Mouse (Mus musculus) A20 (cell line): Measurements from ENCODE around the gene Fyn.

ENCODE experiments used
- DNase-seq: peaks from one replicate; pipeline ENCODE4 v3.0.0-alpha.2; 2011; ENCODE audit warnings: low read depth, low spot score

Fyn gene

GRCm38 (mm10) chr10:39441636-39442035 is 73.0 kb downstream of the Fyn start:
- DNase-seq, result no peak

- no peak for DNase-seq
Measured at GRCm38 (mm10) chr10:39443122-39443521, 74.5 kb downstream of the Fyn start.

- DNase-seq, result peak; percentile 22
Measured at GRCm38 (mm10) chr10:39443947-39444346, 75.3 kb downstream of the Fyn start.

- no peak for DNase-seq
Measured at GRCm38 (mm10) chr10:39445870-39446269, 77.2 kb downstream of the Fyn start.

GRCm38 (mm10) chr10:39446706-39447105 is 78.1 kb downstream of the Fyn start:
- DNase-seq, result no peak

- DNase-seq, result no peak
Measured at GRCm38 (mm10) chr10:39449179-39449578, 80.5 kb downstream of the Fyn start.

- DNase-seq, result no peak
Measured at GRCm38 (mm10) chr10:39450356-39450755, 81.7 kb downstream of the Fyn start.

GRCm38 (mm10) chr10:39451065-39451464 is 82.4 kb downstream of the Fyn start:
- DNase-seq, result no peak

- no peak for DNase-seq
Measured at GRCm38 (mm10) chr10:39451918-39452624, 83.4 kb downstream of the Fyn start.

- DNase-seq, result no peak
Measured at GRCm38 (mm10) chr10:39455344-39455743, 86.7 kb downstream of the Fyn start.

GRCm38 (mm10) chr10:39455857-39456620 is 87.4 kb downstream of the Fyn start:
- peak; percentile 34 for DNase-seq

GRCm38 (mm10) chr10:39456776-39457175 is 88.1 kb downstream of the Fyn start:
- no peak for DNase-seq

- no peak for DNase-seq
Measured at GRCm38 (mm10) chr10:39457281-39457680, 88.6 kb downstream of the Fyn start.

- no peak for DNase-seq
Measured at GRCm38 (mm10) chr10:39458766-39459699, 90.4 kb downstream of the Fyn start.

- DNase-seq, result no peak
Measured at GRCm38 (mm10) chr10:39460621-39461020, 92.0 kb downstream of the Fyn start.

- DNase-seq, result no peak
Measured at GRCm38 (mm10) chr10:39461909-39462308, 93.3 kb downstream of the Fyn start.

GRCm38 (mm10) chr10:39462711-39463110 is 94.1 kb downstream of the Fyn start:
- no peak for DNase-seq

- DNase-seq, result no peak
Measured at GRCm38 (mm10) chr10:39464383-39464782, 95.7 kb downstream of the Fyn start.

- no peak for DNase-seq
Measured at GRCm38 (mm10) chr10:39467317-39467716, 98.7 kb downstream of the Fyn start.

GRCm38 (mm10) chr10:39467821-39468220 is 99.2 kb downstream of the Fyn start:
- DNase-seq, result no peak

GRCm38 (mm10) chr10:39468576-39468975 is 99.9 kb downstream of the Fyn start:
- DNase-seq, result no peak

- no peak for DNase-seq
Measured at GRCm38 (mm10) chr10:39469341-39469740, 100.7 kb downstream of the Fyn start.
